Mouse (Mus musculus) 3T3-L1 (cell line): Measurements from ENCODE around the gene Nup107.
"Not testable (repeated sequence)": the region's sequence is repeated elsewhere in the genome, so short reads cannot be mapped to it uniquely, and the experiment has no call there.

ENCODE experiments used
- DNase-seq: peaks from one replicate; pipeline ENCODE4 v3.0.0-alpha.2; 2015; ENCODE audit warnings: low read depth, low spot score

Gene Nup107

GRCm38 (mm10) chr10:117738928-117739647 is 53.4 kb downstream of the Nup107 start:
- DNase-seq: peak; percentile 94

GRCm38 (mm10) chr10:117738140-117738921 is 54.2 kb downstream of the Nup107 start:
- peak; percentile 93 for DNase-seq

- not testable (repeated sequence) for DNase-seq
These were observed 55.0 kb downstream of the Nup107 start for GRCm38 (mm10) chr10:117737498-117737897.

GRCm38 (mm10) chr10:117737075-117737474 is 55.4 kb downstream of the Nup107 start:
- no peak for DNase-seq

DNA sequence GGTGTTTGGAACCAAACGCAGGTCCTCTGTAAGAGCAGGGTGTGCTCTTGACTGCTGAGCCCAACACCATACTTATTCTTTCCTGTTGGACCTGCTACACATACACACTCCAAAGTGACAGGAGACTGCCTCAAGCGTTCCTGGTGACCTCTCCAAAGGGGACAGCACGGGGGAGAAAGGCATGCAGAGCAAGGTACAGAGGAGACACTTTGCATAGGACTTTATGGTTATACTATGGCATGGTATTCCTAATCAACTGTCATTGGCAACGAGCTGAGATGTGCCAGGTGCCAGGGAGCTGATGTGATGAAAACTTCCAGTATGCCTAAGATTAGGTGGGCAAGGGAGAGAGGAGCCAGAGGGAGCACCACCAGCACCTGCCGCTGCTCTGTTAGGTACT is 55.9 kb downstream of the Nup107 start:
- DNase-seq: peak; percentile 93

DNA sequence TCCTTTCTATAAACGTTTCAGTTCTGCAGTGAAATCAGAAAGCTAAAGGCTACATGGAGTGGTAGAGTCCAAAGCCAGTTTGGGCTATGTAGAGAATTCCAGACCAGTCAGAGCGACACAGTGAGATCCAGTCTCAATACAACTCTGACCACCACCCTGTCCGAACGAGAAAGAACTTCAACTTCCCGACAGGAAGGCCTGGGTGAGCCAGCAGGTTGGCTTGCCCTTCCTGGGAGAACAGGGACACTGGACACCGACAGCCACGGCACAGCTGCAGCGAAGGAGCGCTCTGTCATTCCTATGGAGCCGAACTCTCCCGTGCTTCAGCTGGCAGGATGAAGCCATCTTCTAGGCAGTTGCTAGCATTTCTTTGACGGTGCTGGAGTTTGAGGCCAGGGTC is 57.1 kb downstream of the Nup107 start:
- not testable (repeated sequence) for DNase-seq

- DNase-seq: peak; percentile 92
These were observed 58.2 kb downstream of the Nup107 start for GRCm38 (mm10) chr10:117734104-117734852.

DNA sequence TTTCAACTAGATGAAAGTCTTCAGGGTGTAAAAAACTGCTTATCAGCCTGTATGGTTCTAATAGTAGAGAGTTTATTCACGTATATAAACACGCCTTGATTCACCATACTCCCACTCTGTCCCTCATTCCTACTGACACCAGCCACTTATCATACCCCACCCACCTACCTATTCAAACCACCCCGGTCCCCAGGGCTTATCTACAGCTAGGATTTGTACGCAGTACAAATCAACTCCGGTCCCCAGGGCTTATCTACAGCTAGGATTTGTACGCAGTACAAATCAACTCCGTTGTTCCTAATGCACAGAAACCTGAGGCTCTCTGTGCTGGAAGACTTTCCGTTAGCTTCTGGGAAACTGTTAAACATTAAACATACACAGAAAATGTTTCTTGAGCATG is 58.9 kb downstream of the Nup107 start:
- not testable (repeated sequence) for DNase-seq

GRCm38 (mm10) chr10:117732962-117733592 is 59.4 kb downstream of the Nup107 start:
- peak; percentile 92 for DNase-seq

GRCm38 (mm10) chr10:117732184-117732583 is 60.3 kb downstream of the Nup107 start:
- no peak for DNase-seq

GRCm38 (mm10) chr10:117731244-117732101 is 61.0 kb downstream of the Nup107 start:
- DNase-seq: no peak

DNA sequence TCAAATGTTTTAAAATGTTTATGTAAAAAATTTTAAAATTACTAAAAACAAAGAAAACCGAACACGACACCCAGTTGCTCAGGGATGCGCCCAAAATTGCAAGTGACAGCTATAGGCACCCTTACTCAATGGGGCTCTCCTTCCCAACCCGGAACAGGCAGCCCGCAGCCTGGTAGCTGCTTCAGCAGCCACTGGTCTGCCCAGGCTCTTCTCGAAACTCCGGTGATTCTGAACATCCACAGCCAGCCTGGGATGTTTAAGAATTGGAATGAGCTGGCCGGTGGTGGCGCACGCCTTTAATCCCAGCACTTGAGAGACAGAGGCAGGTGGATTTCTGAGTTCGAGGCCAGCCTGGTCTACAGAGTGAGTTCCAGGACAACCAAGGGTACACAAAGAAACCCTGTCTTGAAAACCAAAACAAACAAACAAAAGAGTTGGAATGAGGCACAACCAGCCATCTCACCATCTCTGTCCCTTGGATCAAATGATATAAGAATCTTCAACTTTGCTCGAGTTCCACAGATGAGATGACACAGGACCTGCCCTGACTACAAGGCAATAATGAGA is 61.8 kb downstream of the Nup107 start:
- DNase-seq: peak; percentile 91

DNA sequence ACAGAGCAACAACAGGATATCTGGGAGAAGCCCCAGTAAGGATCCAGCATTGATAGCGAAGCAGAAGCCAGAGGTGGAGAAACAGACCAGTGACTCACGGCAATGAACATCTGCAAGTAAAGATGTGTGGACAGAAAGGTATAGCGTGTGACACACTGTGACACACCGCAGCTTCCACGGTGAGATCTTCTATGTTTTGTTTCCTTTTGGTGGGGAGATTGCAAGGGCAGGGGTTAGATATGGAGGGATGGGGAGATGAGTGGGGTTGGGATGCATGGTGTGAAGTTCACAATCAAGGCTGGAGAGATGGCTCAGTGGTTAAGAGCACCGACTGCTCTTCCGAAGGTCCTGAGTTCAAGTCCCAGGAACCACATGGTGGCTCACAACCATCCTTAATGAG is 62.4 kb downstream of the Nup107 start:
- no peak for DNase-seq

DNA sequence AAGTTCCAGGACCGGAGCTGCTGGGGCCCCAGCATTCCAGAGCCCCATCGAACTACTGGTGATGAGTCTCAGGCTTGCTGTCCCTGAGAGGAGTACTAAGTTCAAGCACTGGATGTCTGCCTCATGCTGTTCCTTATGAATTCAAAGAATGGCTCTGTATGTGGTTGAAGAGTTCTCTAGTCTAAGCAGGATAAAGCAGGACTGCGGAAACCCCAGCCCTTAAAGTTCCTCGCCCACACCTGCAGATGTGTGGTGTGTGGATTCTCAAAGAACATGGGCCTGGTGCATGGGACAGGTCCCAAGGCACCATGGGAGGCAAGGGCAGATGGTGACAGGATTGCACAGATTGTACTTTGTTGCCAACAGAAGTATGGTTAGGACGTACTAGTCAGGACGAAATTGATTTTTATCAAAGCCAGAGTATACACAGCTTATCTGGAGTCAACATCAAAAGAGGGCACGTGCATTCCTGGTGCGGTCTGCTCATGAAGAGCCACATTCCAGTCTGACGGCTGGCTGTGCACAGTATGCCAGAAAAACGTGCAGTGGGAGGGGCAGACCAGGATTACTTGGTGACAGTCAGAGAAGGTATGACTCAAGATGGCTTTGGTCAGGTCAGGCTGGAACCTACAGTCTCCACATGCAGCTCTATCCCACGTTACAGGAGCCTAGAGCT is 63.2 kb downstream of the Nup107 start:
- no peak for DNase-seq

DNA sequence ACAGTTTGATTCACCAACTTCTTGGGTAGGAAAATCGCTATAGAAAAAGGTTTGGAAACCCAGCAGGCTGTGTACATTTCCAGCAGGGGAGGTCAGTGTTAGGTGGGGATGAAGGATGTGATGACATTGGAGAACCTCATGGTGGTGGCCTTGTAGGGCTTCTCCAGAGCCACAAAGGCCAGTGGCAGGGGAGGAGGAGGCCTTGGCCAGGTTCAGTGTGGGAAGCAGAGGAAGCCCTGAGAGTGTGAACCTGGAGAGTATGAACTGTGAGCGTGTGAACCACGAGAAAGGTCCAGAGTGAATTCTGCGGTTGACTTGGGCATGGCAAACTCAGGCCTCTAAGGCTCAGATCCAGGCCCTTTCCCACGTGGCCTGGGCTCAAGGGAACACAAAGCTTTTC is 63.9 kb downstream of the Nup107 start:
- no peak for DNase-seq

GRCm38 (mm10) chr10:117727518-117728110 is 64.9 kb downstream of the Nup107 start:
- peak; percentile 93 for DNase-seq

GRCm38 (mm10) chr10:117726888-117727385 is 65.6 kb downstream of the Nup107 start:
- peak; percentile 93 for DNase-seq

DNA sequence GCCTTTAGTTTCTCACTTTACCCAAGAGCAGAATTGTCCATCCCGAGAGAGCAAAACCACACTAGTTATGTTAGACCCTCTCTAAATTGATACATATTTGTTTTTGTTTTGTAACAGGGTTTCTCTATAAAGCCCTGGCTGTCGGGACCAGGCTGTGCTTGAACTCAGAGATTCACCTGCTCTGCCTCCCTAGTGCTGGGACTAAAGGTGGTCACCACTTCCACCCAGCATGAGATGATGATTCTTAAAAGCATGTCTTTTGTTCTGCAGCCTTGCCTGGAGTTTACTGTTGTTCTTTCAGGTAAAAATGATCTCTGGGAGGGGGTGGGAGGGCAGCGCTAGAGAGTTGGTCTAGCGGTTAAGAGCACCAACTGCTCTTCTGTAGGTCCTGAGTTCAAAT is 66.2 kb downstream of the Nup107 start:
- no peak for DNase-seq

GRCm38 (mm10) chr10:117725671-117726070 is 66.8 kb downstream of the Nup107 start:
- no peak for DNase-seq
